7 mouse cellular contexts compared by ENCODE assay signal in genomic region chr6:72438862-72439354, GRCm38 (mm10). TPM values are rescaled to one million over a fixed set of nuclear protein-coding genes. Genes with fewer than 3 reads are reported as not detected.
DNase-seq lines count a peak whose midpoint lies in the region; ATAC-seq lines count a peak whose summit lies in the region.

No protein-coding gene starts in this region.

- peaks cover 23% of the 10 kb centered on the region for H3K4me1 ChIP-seq in limb, embryonic 11.5 days (ENCODE audit: control insufficient read depth, insufficient read depth, low read length)
- H3K4me1 ChIP-seq in midbrain, embryonic 14.5 days (ENCODE audit: control insufficient read depth, insufficient read depth, low read length) = peaks cover 27% of the 10 kb centered on the region

- peak; percentile 90 for DNase-seq in adrenal gland, adult 8-10 months
- peak; percentile 82 for DNase-seq in embryo, embryonic 9.5 days (ENCODE audit: extremely low spot score)
- DNase-seq in gastrocnemius, postnatal 4 days (ENCODE audit: low spot score in 2 of 2) = peak; percentile 87 to 95
- DNase-seq in kidney, adult 18-20 months = peak; percentile 90
- peak; percentile 86 for DNase-seq in limb, embryonic 11.5 days (ENCODE audit: low spot score)
- DNase-seq in midbrain, embryonic 14.5 days = peak; percentile 90
- DNase-seq in spleen, adult 12 weeks (ENCODE audit: low spot score) = peak; percentile 80

- peak overlapping the region; percentile 98 for H3K4me3 ChIP-seq in limb, embryonic 11.5 days (ENCODE audit: low read depth, low read length)
- peak overlapping the region; percentile 99 for H3K4me3 ChIP-seq in midbrain, embryonic 14.5 days (replicated peaks; ENCODE audit: low read depth, low read length)

- peak overlapping the region; percentile 96 for H3K27ac ChIP-seq in limb, embryonic 11.5 days (replicated peaks; ENCODE audit: low read depth, low read length)
- H3K27ac ChIP-seq in midbrain, embryonic 14.5 days (replicated peaks; ENCODE audit: low read depth, low read length) = peak overlapping the region; percentile 98

- under 1% methylated on average over 57 of the region's 57 CpGs for WGBS in limb, embryonic 11.5 days
- under 1% methylated on average over 56 of the region's 57 CpGs for WGBS in midbrain, embryonic 14.5 days

- peak overlapping the region; percentile 84 for H3K4me2 ChIP-seq in limb, embryonic 11.5 days (ENCODE audit: low read depth, severe bottlenecking)
- peak overlapping the region; percentile 88 for H3K4me2 ChIP-seq in midbrain, embryonic 14.5 days (ENCODE audit: low read length)

- H3K36me3 ChIP-seq in limb, embryonic 11.5 days (ENCODE audit: control insufficient read depth, insufficient read depth, low read length) = peaks cover 19% of the 10 kb centered on the region
- peaks cover 34% of the 10 kb centered on the region for H3K36me3 ChIP-seq in midbrain, embryonic 14.5 days (ENCODE audit: control insufficient read depth, insufficient read depth, low read length)

- no peaks in the 10 kb centered on the region for H3K27me3 ChIP-seq in limb, embryonic 11.5 days (ENCODE audit: control insufficient read depth, insufficient read depth, low read length)
- no peaks in the 10 kb centered on the region for H3K27me3 ChIP-seq in midbrain, embryonic 14.5 days (ENCODE audit: control insufficient read depth, insufficient read depth, low read length)

- H3K9ac ChIP-seq in limb, embryonic 11.5 days (ENCODE audit: low read length) = peak overlapping the region; percentile 99
- H3K9ac ChIP-seq in midbrain, embryonic 14.5 days (replicated peaks; ENCODE audit: low read length) = peak overlapping the region; percentile 100

- ATAC-seq in limb, embryonic 11.5 days (ENCODE audit: insufficient number of reproducible peaks, low FRiP score, low TSS enrichment, low read depth) = peak; percentile 36; the same call in 1 of the 2 replicates
- ATAC-seq in midbrain, embryonic 14.5 days (ENCODE audit: low FRiP score, low TSS enrichment) = peak; percentile 49

- H3K9me3 ChIP-seq in limb, embryonic 11.5 days (ENCODE audit: control insufficient read depth, low read length) = no peaks in the 10 kb centered on the region
- no peaks in the 10 kb centered on the region for H3K9me3 ChIP-seq in midbrain, embryonic 14.5 days (ENCODE audit: control insufficient read depth, low read length)

RNA-seq across cellular contexts. Expression of gene Mat2a, which starts 0.5 kb away (rescaled TPM):
- total RNA-seq in adrenal gland, adult 8-10 months (2022) = 100 to 1,000 TPM; 191 to 262 (median 238) TPM
- total RNA-seq in gastrocnemius, postnatal 4 days (2021) = 100 to 1,000 TPM; 220 to 262 TPM
- polyA plus RNA-seq in limb, embryonic 11.5 days (2014; fragmentation: Nextera tagmentation; extraction: Ambion mirVana) = 490 and 507 TPM in 2 replicates
- polyA plus RNA-seq in midbrain, embryonic 14.5 days (2014; fragmentation: Nextera tagmentation; extraction: Ambion mirVana) = 318 and 413 TPM in 2 replicates

RNA-seq across cellular contexts. Expression of gene Ggcx, which starts 24.8 kb away (rescaled TPM):
- total RNA-seq in adrenal gland, adult 8-10 months (2022) = 10 to 100 TPM; 58.6 to 91.3 (median 75.3) TPM
- 10 to 100 TPM; 24.6 to 27.6 TPM for total RNA-seq in gastrocnemius, postnatal 4 days (2021)
- 16.0 and 17.9 TPM in 2 replicates for polyA plus RNA-seq in limb, embryonic 11.5 days (2014; fragmentation: Nextera tagmentation; extraction: Ambion mirVana)
- 5.8 and 8.0 TPM in 2 replicates for polyA plus RNA-seq in midbrain, embryonic 14.5 days (2014; fragmentation: Nextera tagmentation; extraction: Ambion mirVana)

RNA-seq across cellular contexts. Expression of gene Vamp8, which starts 48.4 kb away (rescaled TPM):
- total RNA-seq in adrenal gland, adult 8-10 months (2022) = 100 to 1,000 TPM; 142 to 179 (median 157) TPM
- 10 to 100 TPM; 72.0 to 72.9 TPM for total RNA-seq in gastrocnemius, postnatal 4 days (2021)
- polyA plus RNA-seq in limb, embryonic 11.5 days (2014; fragmentation: Nextera tagmentation; extraction: Ambion mirVana) = 81.4 and 87.4 TPM in 2 replicates
- polyA plus RNA-seq in midbrain, embryonic 14.5 days (2014; fragmentation: Nextera tagmentation; extraction: Ambion mirVana) = 7.2 and 16.9 TPM in 2 replicates

RNA-seq across cellular contexts. Expression of gene Vamp5, which starts 58.6 kb away (rescaled TPM):
- 10 to 100 TPM; 37.2 to 56.4 (median 40.4) TPM for total RNA-seq in adrenal gland, adult 8-10 months (2022)
- total RNA-seq in gastrocnemius, postnatal 4 days (2021) = 10 to 100 TPM; 17.5 to 21.9 TPM
- 15.2 and 17.0 TPM in 2 replicates for polyA plus RNA-seq in limb, embryonic 11.5 days (2014; fragmentation: Nextera tagmentation; extraction: Ambion mirVana)
- 3.2 and 15.2 TPM in 2 replicates for polyA plus RNA-seq in midbrain, embryonic 14.5 days (2014; fragmentation: Nextera tagmentation; extraction: Ambion mirVana)

Comparison
In these comparisons a context has a peak if more than half of its experiments do, and no peak if none do; other contexts are left out.
1. Peak in every context shown above with its lines: DNase-seq, ATAC-seq, H3K4me3 ChIP-seq and H3K27ac ChIP-seq.